In genomic region chr13:55601611-55602010, GRCm38 (mm10) we compare ENCODE assay signal across 8 mouse cellular contexts. TPM values are rescaled to one million over a fixed set of nuclear protein-coding genes. Genes with fewer than 3 reads are reported as not detected.
DNase-seq lines count a peak whose midpoint lies in the region; ATAC-seq and TF ChIP-seq lines count a peak whose summit lies in the region.

No protein-coding gene starts in this region.

- TF ChIP-seq CTCF in E14TG2a.4 (conservative IDR thresholded peaks at IDR 0.05; ENCODE audit: low read length), result peak; percentile 98

- no peak overlapping the region for H3K9ac ChIP-seq in embryonic facial prominence, embryonic 11.5 days (replicated peaks; ENCODE audit: low read length)

- peaks cover 57% of the 10 kb centered on the region for H3K4me1 ChIP-seq in E14TG2a.4 (replicated peaks; ENCODE audit: low read depth, low read length)
- H3K4me1 ChIP-seq in embryonic facial prominence, embryonic 11.5 days (ENCODE audit: control insufficient read depth, insufficient read depth, low read length), result peaks cover 2% of the 10 kb centered on the region; the same call in 1 of the 2 replicates

- peak; percentile 91 for DNase-seq in adrenal gland, postnatal 10 days
- DNase-seq in embryonic facial prominence, embryonic 11.5 days (ENCODE audit: low spot score), result peak; percentile 87
- peak; percentile 88 for DNase-seq in heart, postnatal 4 days
- DNase-seq in layer of hippocampus, postnatal 36 days, result peak; percentile 82 to 85
- DNase-seq in right cerebral cortex, postnatal 36 days (ENCODE audit: low spot score in 2 of 2), result peak; percentile 69 to 79

- no peaks in the 10 kb centered on the region for H3K27me3 ChIP-seq in E14TG2a.4 (ENCODE audit: insufficient read depth, low read length)
- no peaks in the 10 kb centered on the region for H3K27me3 ChIP-seq in embryonic facial prominence, embryonic 11.5 days (ENCODE audit: control insufficient read depth, insufficient read depth, low read length)

- peaks cover 39% of the 10 kb centered on the region for H3K36me3 ChIP-seq in E14TG2a.4 (ENCODE audit: insufficient read depth, low read length)
- H3K36me3 ChIP-seq in embryonic facial prominence, embryonic 11.5 days (replicated peaks; ENCODE audit: control insufficient read depth, insufficient read depth, low read depth, low read length), result peaks cover 5% of the 10 kb centered on the region

- no peak overlapping the region for H3K27ac ChIP-seq in embryonic facial prominence, embryonic 11.5 days (replicated peaks; ENCODE audit: low read depth, low read length)

- WGBS in embryonic facial prominence, embryonic 11.5 days, result 5% methylated on average over 3 of the region's 3 CpGs

- no peak overlapping the region for H3K4me2 ChIP-seq in embryonic facial prominence, embryonic 11.5 days (ENCODE audit: low read depth, low read length)

- no peak for ATAC-seq in embryonic facial prominence, embryonic 11.5 days (replicated peaks; ENCODE audit: insufficient number of reproducible peaks, low FRiP score, low TSS enrichment, low read depth)
- ATAC-seq in megakaryocyte progenitor cell, adult 5-6 weeks (replicated peaks; ENCODE audit: poor library complexity), result peak; percentile 71
- no peak for ATAC-seq in activated CD4-positive, CD25-positive, alpha-beta regulatory T cell, adult 4 months

- H3K9me3 ChIP-seq in E14TG2a.4 (ENCODE audit: low read length), result no peaks in the 10 kb centered on the region
- no peaks in the 10 kb centered on the region for H3K9me3 ChIP-seq in embryonic facial prominence, embryonic 11.5 days (replicated peaks; ENCODE audit: control insufficient read depth, low read length)

- no peak overlapping the region for H3K4me3 ChIP-seq in E14TG2a.4 (replicated peaks; ENCODE audit: low read length)
- no peak overlapping the region for H3K4me3 ChIP-seq in embryonic facial prominence, embryonic 11.5 days (ENCODE audit: low read depth, low read length)

RNA-seq across cellular contexts. Expression of gene B4galt7, which starts 1.9 kb away (rescaled TPM):
- 10 to 100 TPM; 11.7 to 14.9 TPM for total RNA-seq in adrenal gland, postnatal 10 days (2021)
- polyA plus RNA-seq in embryonic facial prominence, embryonic 11.5 days (2014; fragmentation: Nextera tagmentation; extraction: Ambion mirVana), result 14.2 and 16.3 TPM in 2 replicates
- total RNA-seq in heart, postnatal 4 days (2021), result 10 to 100 TPM; 12.2 to 12.5 TPM
- total RNA-seq in layer of hippocampus, postnatal 36 days (2021), result 10 to 100 TPM; 23.6 to 25.0 TPM
- total RNA-seq in megakaryocyte progenitor cell, adult 5-6 weeks (2015), result 10.6 and 13.0 TPM in 2 replicates
- total RNA-seq in megakaryocyte progenitor cell, adult 5-6 weeks (2017), result 12.8 and 16.7 TPM in 2 replicates
- 10 to 100 TPM; 24.5 to 30.2 TPM for polyA plus RNA-seq in activated CD4-positive, CD25-positive, alpha-beta regulatory T cell, adult 4 months (2017; shearing (Covaris generic))

RNA-seq across cellular contexts. Expression of gene Caml, which starts 21.2 kb away (rescaled TPM):
- total RNA-seq in adrenal gland, postnatal 10 days (2021), result 10 to 100 TPM; 27.4 to 28.4 TPM
- polyA plus RNA-seq in embryonic facial prominence, embryonic 11.5 days (2014; fragmentation: Nextera tagmentation; extraction: Ambion mirVana), result 62.3 and 66.1 TPM in 2 replicates
- total RNA-seq in heart, postnatal 4 days (2021), result 10 to 100 TPM; 16.2 to 17.7 TPM
- total RNA-seq in layer of hippocampus, postnatal 36 days (2021), result 10 to 100 TPM; 44.2 to 47.9 TPM
- 50.0 and 50.4 TPM in 2 replicates for total RNA-seq in megakaryocyte progenitor cell, adult 5-6 weeks (2015)
- total RNA-seq in megakaryocyte progenitor cell, adult 5-6 weeks (2017), result 49.5 and 54.7 TPM in 2 replicates
- polyA plus RNA-seq in activated CD4-positive, CD25-positive, alpha-beta regulatory T cell, adult 4 months (2017; shearing (Covaris generic)), result 10 to 100 TPM; 31.7 to 39.9 TPM

RNA-seq across cellular contexts. Expression of gene Tmed9, which starts 28.1 kb away (rescaled TPM):
- 100 to 1,000 TPM; 144 to 146 TPM for total RNA-seq in adrenal gland, postnatal 10 days (2021)
- 55.6 and 57.8 TPM in 2 replicates for polyA plus RNA-seq in embryonic facial prominence, embryonic 11.5 days (2014; fragmentation: Nextera tagmentation; extraction: Ambion mirVana)
- total RNA-seq in heart, postnatal 4 days (2021), result 100 to 1,000 TPM; 116 to 121 TPM
- total RNA-seq in layer of hippocampus, postnatal 36 days (2021), result 100 to 1,000 TPM; 141 to 143 TPM
- 92.3 and 117 TPM in 2 replicates for total RNA-seq in megakaryocyte progenitor cell, adult 5-6 weeks (2015)
- total RNA-seq in megakaryocyte progenitor cell, adult 5-6 weeks (2017), result 194 and 211 TPM in 2 replicates
- polyA plus RNA-seq in activated CD4-positive, CD25-positive, alpha-beta regulatory T cell, adult 4 months (2017; shearing (Covaris generic)), result 100 to 1,000 TPM; 152 to 296 TPM

RNA-seq across cellular contexts. Expression of gene Fam193b, which starts 30.7 kb away (rescaled TPM):
- total RNA-seq in adrenal gland, postnatal 10 days (2021), result 10 to 100 TPM; 32.4 to 52.0 TPM
- 36.7 and 37.0 TPM in 2 replicates for polyA plus RNA-seq in embryonic facial prominence, embryonic 11.5 days (2014; fragmentation: Nextera tagmentation; extraction: Ambion mirVana)
- 10 to 100 TPM; 21.2 to 24.0 TPM for total RNA-seq in heart, postnatal 4 days (2021)
- total RNA-seq in layer of hippocampus, postnatal 36 days (2021), result 10 to 100 TPM; 88.6 to 96.2 TPM
- total RNA-seq in megakaryocyte progenitor cell, adult 5-6 weeks (2015), result 24.9 and 29.1 TPM in 2 replicates
- total RNA-seq in megakaryocyte progenitor cell, adult 5-6 weeks (2017), result 21.8 and 25.1 TPM in 2 replicates
- 10 to 100 TPM; 21.6 to 26.7 TPM for polyA plus RNA-seq in activated CD4-positive, CD25-positive, alpha-beta regulatory T cell, adult 4 months (2017; shearing (Covaris generic))

RNA-seq across cellular contexts. Expression of gene Ddx46, which starts 33.2 kb away (rescaled TPM):
- total RNA-seq in adrenal gland, postnatal 10 days (2021), result 10 to 100 TPM; 30.6 to 36.4 TPM
- polyA plus RNA-seq in embryonic facial prominence, embryonic 11.5 days (2014; fragmentation: Nextera tagmentation; extraction: Ambion mirVana), result 54.1 and 58.0 TPM in 2 replicates
- total RNA-seq in heart, postnatal 4 days (2021), result 10 to 100 TPM; 33.8 to 34.3 TPM
- 10 to 100 TPM; 47.4 to 52.6 TPM for total RNA-seq in layer of hippocampus, postnatal 36 days (2021)
- 62.4 and 76.8 TPM in 2 replicates for total RNA-seq in megakaryocyte progenitor cell, adult 5-6 weeks (2015)
- total RNA-seq in megakaryocyte progenitor cell, adult 5-6 weeks (2017), result 79.0 and 153 TPM in 2 replicates
- polyA plus RNA-seq in activated CD4-positive, CD25-positive, alpha-beta regulatory T cell, adult 4 months (2017; shearing (Covaris generic)), result 10 to 100 TPM; 59.1 to 64.8 TPM
